Mouse (Mus musculus) kidney, embryonic 15.5 days (tissue): ENCODE results near the gene Ggt1. TPM values are rescaled to one million over a fixed set of nuclear protein-coding genes. Genes with fewer than 3 reads are reported as not detected.

Experiments used
- ATAC-seq: fragments of 200-750 bp; cut with Nextera tagmentation; replicated peaks from 2 replicates; pipeline ENCODE4 v1.8.0; 2017; ENCODE audit warnings: moderate TSS enrichment; ENCODE audit not compliant: low FRiP score
- H3K27ac ChIP-seq: fragments of 300-500 bp; sonication (generic); 2 replicates; pipeline ENCODE4 v1.5.1; 2015; ENCODE audit warnings: mild to moderate bottlenecking, inconsistent platforms
- H3K27me3 ChIP-seq: fragments of 300-500 bp; sonication (generic); 2 replicates; pipeline ENCODE4 v1.6.1; 2015; ENCODE audit warnings: inconsistent platforms
- H3K36me3 ChIP-seq: fragments of 300-500 bp; sonication (generic); 2 replicates; pipeline ENCODE4 v1.6.1; 2015; ENCODE audit warnings: inconsistent platforms
- H3K4me1 ChIP-seq: fragments of 300-500 bp; sonication (generic); 2 replicates; pipeline ENCODE4 v1.6.1; 2015; ENCODE audit warnings: inconsistent platforms
- H3K4me2 ChIP-seq: fragments of 300-500 bp; sonication (generic); 2 replicates; pipeline ENCODE4 v1.6.1; 2015; ENCODE audit warnings: moderate library complexity, mild to moderate bottlenecking, inconsistent platforms
- H3K4me3 ChIP-seq: fragments of 300-500 bp; sonication (generic); replicated peaks from 2 replicates; pipeline ENCODE4 v1.5.1; 2015; ENCODE audit warnings: mild to moderate bottlenecking, inconsistent platforms
- H3K9ac ChIP-seq: fragments of 300-500 bp; sonication (generic); 2 replicates; pipeline ENCODE4 v1.6.1; 2015; ENCODE audit warnings: mild to moderate bottlenecking, inconsistent platforms
- H3K9me3 ChIP-seq: fragments of 300-500 bp; sonication (generic); replicated peaks from 2 replicates; pipeline ENCODE4 v1.6.1; 2016; ENCODE audit warnings: inconsistent platforms
- WGBS: fragments of 180-500 bp; shearing (Covaris S2); methylation state at CpG from one replicate; pipeline ENCODE4 v1.1.7; 2015; ENCODE audit warnings: mixed read lengths; 5-methylcytosine and 5-hydroxymethylcytosine counted together
- polyA plus RNA-seq: library from polyadenylated mRNA; unstranded; fragments of >200 nt; fragmentation: Nextera tagmentation; extraction: Ambion mirVana; gene quantifications from 2 replicates; pipeline ENCODE4 v1.2.1, GENCODE M21; 2015

Gene Ggt1
- polyA plus RNA-seq, 1 experiment from 2014 or later = 137 TPM

DNA sequence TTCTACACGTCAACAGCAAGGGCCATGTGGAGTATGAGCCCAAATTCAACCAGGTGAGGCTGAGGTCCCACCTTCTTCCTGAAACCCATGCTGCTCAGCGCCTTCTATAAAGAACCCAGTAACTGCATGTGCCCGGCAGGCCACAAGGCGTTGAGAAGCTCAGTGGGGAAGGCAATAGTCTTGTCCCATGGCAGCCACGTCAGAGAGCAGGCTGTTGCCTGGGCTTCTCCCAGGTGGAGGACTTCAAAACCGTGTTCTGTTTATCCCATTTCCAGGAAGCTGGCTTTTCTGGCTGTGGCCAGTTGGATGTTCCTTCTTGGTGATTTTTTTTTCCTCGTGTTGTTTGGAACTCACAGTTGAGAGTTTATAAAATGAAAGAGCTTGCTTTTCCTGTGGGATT, 49.1 kb downstream of the Ggt1 start:
- Histone ChIP-seq H3K4me3 (no peak overlapping the region), H3K27ac (no peak overlapping the region), H3K4me2 (no peak overlapping the region), H3K27me3 (no peaks in the 10 kb centered on the region), H3K36me3 (no peaks in the 10 kb centered on the region), H3K4me1 (no peaks in the 10 kb centered on the region), H3K9me3 (no peaks in the 10 kb centered on the region), H3K9ac (no peak overlapping the region)
- no peak for ATAC-seq
- 66% methylated on average over 7 of the region's 7 CpGs for WGBS

DNA sequence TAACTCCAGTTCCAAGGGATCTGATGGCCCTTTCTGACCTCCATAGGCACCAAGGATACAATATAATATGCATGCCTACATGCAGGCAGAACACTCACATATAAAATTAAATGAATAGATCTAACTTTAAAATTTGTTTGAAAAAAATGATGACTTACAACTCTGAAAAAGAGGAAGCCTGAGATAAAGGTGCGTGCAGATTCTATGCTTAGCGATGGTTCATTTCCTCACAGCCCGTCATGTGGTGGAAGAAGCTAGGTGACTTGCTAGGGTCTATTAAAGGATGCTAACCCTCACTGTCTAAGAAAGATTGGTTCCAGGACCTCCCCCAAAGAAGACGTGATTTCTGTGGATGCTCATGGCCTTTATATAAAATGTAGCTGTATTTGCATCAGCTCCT, 54.6 kb downstream of the Ggt1 start:
- no peak overlapping the region for H3K4me2 ChIP-seq
- no peak overlapping the region for H3K27ac ChIP-seq
- no peak overlapping the region for H3K9ac ChIP-seq
- H3K27me3 ChIP-seq = no peaks in the 10 kb centered on the region
- H3K9me3 ChIP-seq = no peaks in the 10 kb centered on the region
- H3K36me3 ChIP-seq = no peaks in the 10 kb centered on the region
- H3K4me3 ChIP-seq = no peak overlapping the region
- H3K4me1 ChIP-seq = no peaks in the 10 kb centered on the region
- ATAC-seq = no peak
- 86% methylated on average over 4 of the region's 4 CpGs for WGBS

- no peak overlapping the region for H3K9ac ChIP-seq
- no peak overlapping the region for H3K4me2 ChIP-seq
- H3K9me3 ChIP-seq = no peaks in the 10 kb centered on the region
- WGBS = 57% methylated on average over 3 of the region's 3 CpGs
- H3K27me3 ChIP-seq = no peaks in the 10 kb centered on the region
- no peak overlapping the region for H3K27ac ChIP-seq
- H3K36me3 ChIP-seq = no peaks in the 10 kb centered on the region
- H3K4me1 ChIP-seq = no peaks in the 10 kb centered on the region
- no peak for ATAC-seq
- H3K4me3 ChIP-seq = no peak overlapping the region
These were observed 59.4 kb downstream of the Ggt1 start for GRCm38 (mm10) chr10:75620818-75621217.

GRCm38 (mm10) chr10:75625920-75626319, 64.5 kb downstream of the Ggt1 start:
- Histone ChIP-seq H3K4me2 (no peak overlapping the region), H3K4me1 (no peaks in the 10 kb centered on the region), H3K9me3 (no peaks in the 10 kb centered on the region), H3K36me3 (no peaks in the 10 kb centered on the region), H3K9ac (no peak overlapping the region), H3K27me3 (no peaks in the 10 kb centered on the region), H3K27ac (no peak overlapping the region), H3K4me3 (no peak overlapping the region)
- ATAC-seq = no peak
- WGBS = 48% methylated on average over 6 of the region's 6 CpGs

DNA sequence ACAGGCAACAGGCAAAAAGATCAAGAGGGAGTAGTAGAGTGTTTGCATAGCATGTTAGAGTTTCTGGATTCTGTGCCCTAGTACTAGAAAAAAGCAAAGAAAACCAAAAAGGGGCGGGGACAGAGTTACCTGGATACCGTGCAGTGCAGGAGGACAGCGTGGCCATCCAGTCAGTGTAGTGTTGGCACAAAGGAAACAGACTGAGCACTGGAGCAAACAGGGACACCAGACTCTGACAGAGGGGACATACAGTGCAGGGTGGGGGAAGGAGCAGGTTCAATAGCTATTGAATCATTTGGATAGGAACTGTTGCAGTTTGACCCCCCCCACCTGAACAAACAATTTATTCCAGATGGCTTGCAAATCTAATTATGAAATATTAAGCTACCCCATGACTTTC, 65.6 kb downstream of the Ggt1 start:
- WGBS = 61% methylated on average over 3 of the region's 3 CpGs

GRCm38 (mm10) chr10:75627490-75627889, 66.1 kb downstream of the Ggt1 start:
- Histone ChIP-seq H3K9me3 (no peaks in the 10 kb centered on the region), H3K36me3 (no peaks in the 10 kb centered on the region), H3K27ac (no peak overlapping the region), H3K27me3 (no peaks in the 10 kb centered on the region), H3K4me2 (no peak overlapping the region), H3K9ac (no peak overlapping the region), H3K4me3 (no peak overlapping the region), H3K4me1 (no peaks in the 10 kb centered on the region)
- WGBS = 72% methylated on average over 3 of the region's 3 CpGs
- ATAC-seq = no peak

More for the DNA sequence above, 65.6 kb downstream of the Ggt1 start:
- Histone ChIP-seq H3K4me3 (no peak overlapping the region), H3K36me3 (no peaks in the 10 kb centered on the region), H3K4me2 (no peak overlapping the region), H3K9me3 (no peaks in the 10 kb centered on the region), H3K27ac (no peak overlapping the region), H3K27me3 (no peaks in the 10 kb centered on the region), H3K9ac (no peak overlapping the region), H3K4me1 (no peaks in the 10 kb centered on the region)
- no peak; the same call in 1 of the 2 replicates for ATAC-seq

- no peak for ATAC-seq
- H3K9me3 ChIP-seq = no peaks in the 10 kb centered on the region
These were observed 71.2 kb downstream of the Ggt1 start for GRCm38 (mm10) chr10:75632633-75633032.

GRCm38 (mm10) chr10:75633048-75633447, 71.6 kb downstream of the Ggt1 start:
- 84% methylated on average over 5 of the region's 5 CpGs for WGBS
- H3K9me3 ChIP-seq = no peaks in the 10 kb centered on the region
- H3K36me3 ChIP-seq = no peaks in the 10 kb centered on the region
- H3K4me2 ChIP-seq = no peak overlapping the region
- no peak overlapping the region for H3K27ac ChIP-seq
- H3K4me1 ChIP-seq = no peaks in the 10 kb centered on the region
- H3K27me3 ChIP-seq = no peaks in the 10 kb centered on the region
- no peak overlapping the region for H3K4me3 ChIP-seq
- H3K9ac ChIP-seq = no peak overlapping the region
- ATAC-seq = no peak

More at GRCm38 (mm10) chr10:75632633-75633032, 71.2 kb downstream of the Ggt1 start:
- no peaks in the 10 kb centered on the region for H3K27me3 ChIP-seq
- H3K4me2 ChIP-seq = no peak overlapping the region
- H3K4me3 ChIP-seq = no peak overlapping the region
- H3K27ac ChIP-seq = no peak overlapping the region
- 41% methylated on average over 5 of the region's 5 CpGs for WGBS
- no peaks in the 10 kb centered on the region for H3K36me3 ChIP-seq
- no peak overlapping the region for H3K9ac ChIP-seq
- H3K4me1 ChIP-seq = no peaks in the 10 kb centered on the region

DNA sequence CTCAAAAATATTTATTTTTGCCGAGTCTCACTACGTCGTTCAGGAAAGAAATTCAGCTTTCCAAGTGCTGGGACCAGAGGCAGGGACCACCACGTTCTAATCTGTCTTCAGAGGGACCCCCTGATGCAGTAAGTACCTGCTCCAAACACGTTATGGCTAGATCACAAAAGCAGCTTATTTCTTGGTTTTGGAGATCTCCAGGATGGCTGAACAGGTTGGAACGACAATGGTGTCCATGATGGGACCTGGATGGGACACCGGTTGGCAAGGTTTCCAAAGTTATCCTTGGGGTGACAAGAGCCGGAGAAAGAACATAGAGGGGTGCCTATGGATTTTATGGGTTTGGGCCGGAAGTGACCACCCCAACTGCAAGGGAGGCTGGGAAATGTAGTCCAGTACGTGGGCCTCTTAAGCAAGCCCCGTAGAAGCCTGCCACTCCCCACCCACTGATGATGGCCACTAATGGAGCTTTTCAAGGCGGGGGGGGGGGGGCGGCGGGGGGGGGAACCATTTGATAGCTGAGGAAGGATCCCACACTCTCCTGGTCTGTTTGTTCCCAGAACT, 72.3 kb downstream of the Ggt1 start:
- H3K4me2 ChIP-seq = no peak overlapping the region
- H3K4me1 ChIP-seq = no peaks in the 10 kb centered on the region
- no peak for ATAC-seq
- H3K9me3 ChIP-seq = no peaks in the 10 kb centered on the region
- H3K27me3 ChIP-seq = no peaks in the 10 kb centered on the region
- H3K4me3 ChIP-seq = no peak overlapping the region
- no peak overlapping the region for H3K9ac ChIP-seq
- H3K36me3 ChIP-seq = no peaks in the 10 kb centered on the region
- no peak overlapping the region for H3K27ac ChIP-seq
- 69% methylated on average over 14 of the region's 14 CpGs for WGBS

DNA sequence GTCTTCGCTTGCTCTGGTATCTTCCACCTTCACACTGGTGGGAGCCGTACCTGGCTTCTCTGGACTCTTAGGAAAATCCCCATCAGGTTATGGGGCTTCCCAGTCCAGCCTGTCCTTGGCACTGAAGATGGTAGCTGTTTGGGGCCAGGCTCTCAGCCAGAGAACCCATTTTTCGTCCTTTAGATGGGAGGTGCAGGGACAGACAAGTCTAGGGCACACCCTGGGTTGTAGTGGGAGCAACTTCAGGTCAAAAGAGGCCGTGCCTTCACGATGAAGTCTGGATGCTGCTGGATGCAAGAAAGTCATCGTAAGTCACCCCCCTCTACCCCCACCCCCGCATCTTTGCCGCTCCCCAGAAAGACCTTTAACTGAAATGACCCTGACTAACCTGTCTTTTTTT, 73.2 kb downstream of the Ggt1 start:
- 92% methylated on average over 8 of the region's 8 CpGs for WGBS
- no peak overlapping the region for H3K27ac ChIP-seq
- no peaks in the 10 kb centered on the region for H3K4me1 ChIP-seq
- no peak for ATAC-seq
- H3K4me2 ChIP-seq = no peak overlapping the region
- no peak overlapping the region for H3K9ac ChIP-seq
- no peaks in the 10 kb centered on the region for H3K9me3 ChIP-seq
- no peaks in the 10 kb centered on the region for H3K27me3 ChIP-seq
- no peak overlapping the region for H3K4me3 ChIP-seq
- no peaks in the 10 kb centered on the region for H3K36me3 ChIP-seq

DNA sequence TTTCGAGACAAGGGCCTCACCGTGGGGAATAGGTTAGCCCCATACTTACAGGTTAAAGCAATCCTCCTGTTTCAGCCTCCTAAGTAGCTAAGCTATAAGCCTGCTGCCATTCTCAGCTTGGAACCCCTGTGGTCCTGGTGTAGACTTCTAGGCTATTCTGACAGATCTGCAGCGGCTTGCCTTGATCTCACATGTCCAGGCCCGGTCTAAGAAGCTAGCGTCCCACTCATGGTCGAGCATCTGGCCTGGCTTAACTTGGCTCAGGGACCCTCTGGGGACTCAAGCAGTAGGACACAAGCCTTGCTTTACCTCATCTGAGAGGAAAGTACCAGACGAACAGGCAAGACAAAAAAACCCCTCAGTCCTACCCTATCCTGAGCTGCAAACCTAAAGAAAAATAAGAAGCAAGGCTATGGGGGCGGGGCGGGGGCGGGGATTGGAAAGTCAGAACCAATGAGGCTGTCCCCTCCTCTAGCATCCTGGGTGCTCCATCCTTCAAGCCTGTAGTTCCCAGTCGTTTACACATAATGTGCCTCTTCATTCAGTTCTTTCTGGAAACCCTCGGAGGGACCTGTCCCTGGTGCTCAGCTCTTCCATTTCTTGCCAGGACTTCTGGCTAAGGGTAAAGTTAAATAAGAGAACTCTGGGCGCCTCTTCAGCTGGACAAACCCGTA, 73.8 kb downstream of the Ggt1 start:
- H3K4me2 ChIP-seq = no peak overlapping the region
- H3K9me3 ChIP-seq = no peaks in the 10 kb centered on the region
- H3K4me3 ChIP-seq = no peak overlapping the region
- no peaks in the 10 kb centered on the region for H3K27me3 ChIP-seq
- H3K4me1 ChIP-seq = no peaks in the 10 kb centered on the region
- 75% methylated on average over 14 of the region's 14 CpGs for WGBS
- H3K36me3 ChIP-seq = no peaks in the 10 kb centered on the region
- no peak overlapping the region for H3K27ac ChIP-seq
- H3K9ac ChIP-seq = no peak overlapping the region
- no peak for ATAC-seq

- 0 out of 2 replicates have a peak, but pooled peaks have one; percentile 50 for ATAC-seq
- no peak overlapping the region for H3K4me2 ChIP-seq
- no peaks in the 10 kb centered on the region for H3K4me1 ChIP-seq
- H3K9me3 ChIP-seq = no peaks in the 10 kb centered on the region
- no peak overlapping the region for H3K9ac ChIP-seq
- H3K27ac ChIP-seq = no peak overlapping the region
- 6% methylated on average over 9 of the region's 9 CpGs for WGBS
- no peaks in the 10 kb centered on the region for H3K27me3 ChIP-seq
- no peaks in the 10 kb centered on the region for H3K36me3 ChIP-seq
- H3K4me3 ChIP-seq = no peak overlapping the region
These were observed 74.3 kb downstream of the Ggt1 start for GRCm38 (mm10) chr10:75635693-75636055.
